Mouse (Mus musculus) MEL (cell line): ENCODE results near the gene Col4a1. TPM values are rescaled to one million over a fixed set of nuclear protein-coding genes. Genes with fewer than 3 reads are reported as not detected.

ENCODE experiments used
- DNase-seq: peaks from one replicate; pipeline ENCODE4 v3.0.0; 2011; ENCODE audit warnings: low read depth, low spot score
- H3K27ac ChIP-seq: 2 replicates; pipeline ENCODE4 v1.5.1; 2012; ENCODE audit warnings: low read depth, mild to moderate bottlenecking, control low read depth, low read length, moderate library complexity; ENCODE audit not compliant: control insufficient read depth
- H3K27me3 ChIP-seq, 2 experiments: fragments of 150-350 bp in 1 of 2; sonication (generic) in 1 of 2; 2 replicates each; pipeline ENCODE4 v1.6.1; 2012; ENCODE audit warnings: low read length in 2 of 2, mild to moderate bottlenecking in 2 of 2, improper control_type of control experiment in 1 of 2, moderate library complexity in 1 of 2; ENCODE audit not compliant: insufficient read depth in 2 of 2, control insufficient read depth in 1 of 2
- H3K36me3 ChIP-seq, 2 experiments: 2 replicates each; pipeline ENCODE4 v1.6.1; 2012 to 2014; ENCODE audit warnings: low read length in 2 of 2, improper control_type of control experiment in 1 of 2, inconsistent platforms in 1 of 2, mild to moderate bottlenecking in 1 of 2; ENCODE audit not compliant: insufficient read depth in 2 of 2, control insufficient read depth in 1 of 2
- H3K4me1 ChIP-seq, 2 experiments: fragments of 150-350 bp in 1 of 2; sonication (generic) in 1 of 2; 2 replicates each; pipeline ENCODE4 v1.6.1; 2012; ENCODE audit warnings: low read length in 2 of 2, improper control_type of control experiment in 1 of 2, mild to moderate bottlenecking in 1 of 2; ENCODE audit not compliant: insufficient read depth in 2 of 2, control insufficient read depth in 1 of 2
- H3K4me3 ChIP-seq, 2 experiments: fragments of 150-350 bp in 1 of 2; sonication (generic) in 1 of 2; 2 replicates each; pipeline ENCODE4 v1.5.1; 2012; ENCODE audit warnings: low read depth in 2 of 2, low read length in 2 of 2, mild to moderate bottlenecking in 2 of 2, moderate library complexity in 2 of 2, control low read depth in 1 of 2, improper control_type of control experiment in 1 of 2; ENCODE audit not compliant: control insufficient read depth in 1 of 2, insufficient read depth in 1 of 2
- H3K79me2 ChIP-seq: 2 replicates; pipeline ENCODE4 v1.6.1; 2012; ENCODE audit warnings: mild to moderate bottlenecking, low read length, moderate library complexity; ENCODE audit not compliant: control insufficient read depth, poor library complexity, insufficient read depth
- H3K9ac ChIP-seq: 2 replicates; pipeline ENCODE4 v1.6.1; 2012; ENCODE audit warnings: low read depth, mild to moderate bottlenecking, control low read depth, low read length, moderate library complexity; ENCODE audit not compliant: control insufficient read depth, poor library complexity, severe bottlenecking
- H3K9me3 ChIP-seq: fragments of 150-350 bp; sonication (generic); replicated peaks from 2 replicates; pipeline ENCODE4 v1.6.1; 2012; ENCODE audit warnings: mild to moderate bottlenecking, low read length, improper control_type of control experiment, moderate library complexity; ENCODE audit not compliant: insufficient read depth
- CHD1 ChIP-seq: IDR thresholded peaks from 2 replicates; pipeline ENCODE4 v1.6.1; 2012; ENCODE audit warnings: low read depth, mild to moderate bottlenecking, inconsistent platforms, low read length, improper control_type of control experiment
- CHD2 ChIP-seq: IDR thresholded peaks from 2 replicates; pipeline ENCODE4 v1.6.1; 2011; ENCODE audit warnings: low read length, improper control_type of control experiment
- ELF1 ChIP-seq: IDR thresholded peaks from 2 replicates; pipeline ENCODE4 v1.6.1; 2014; ENCODE audit warnings: low read depth, mild to moderate bottlenecking, inconsistent platforms, low read length, improper control_type of control experiment, moderate library complexity
- ETS1 ChIP-seq: IDR thresholded peaks from 2 replicates; pipeline ENCODE4 v1.6.1; 2012; ENCODE audit warnings: low read depth, mild to moderate bottlenecking, inconsistent platforms, low read length, improper control_type of control experiment, moderate library complexity
- GABPA ChIP-seq: IDR thresholded peaks from 2 replicates; pipeline ENCODE4 v1.6.1; 2012; ENCODE audit warnings: low read depth, mild to moderate bottlenecking, inconsistent platforms, low read length, improper control_type of control experiment, moderate library complexity
- HCFC1 ChIP-seq: IDR thresholded peaks from 2 replicates; pipeline ENCODE4 v1.6.1; 2012; ENCODE audit warnings: low read depth, mild to moderate bottlenecking, inconsistent platforms, low read length, improper control_type of control experiment, moderate library complexity
- MAFK ChIP-seq: IDR thresholded peaks from 2 replicates; pipeline ENCODE4 v1.6.1; 2011; ENCODE audit warnings: low read depth, mild to moderate bottlenecking, low read length, improper control_type of control experiment, borderline replicate concordance
- MXI1 ChIP-seq: IDR thresholded peaks from 2 replicates; pipeline ENCODE4 v1.6.1; 2011; ENCODE audit warnings: mild to moderate bottlenecking, low read depth, low read length, improper control_type of control experiment
- MYC ChIP-seq: IDR thresholded peaks from 2 replicates; pipeline ENCODE4 v1.6.1; 2011; ENCODE audit warnings: low read depth, mild to moderate bottlenecking, low read length, improper control_type of control experiment, moderate library complexity
- NRF1 ChIP-seq: IDR thresholded peaks from 2 replicates; pipeline ENCODE4 v1.6.1; 2014; ENCODE audit warnings: low read depth, mild to moderate bottlenecking, inconsistent platforms, low read length, improper control_type of control experiment, moderate library complexity; ENCODE audit not compliant: poor library complexity, insufficient read depth, severe bottlenecking
- RAD21 ChIP-seq: IDR thresholded peaks from 2 replicates; pipeline ENCODE4 v1.6.1; 2011; ENCODE audit warnings: mild to moderate bottlenecking, low read depth, low read length, improper control_type of control experiment
- SIN3A ChIP-seq: IDR thresholded peaks from 2 replicates; pipeline ENCODE4 v1.6.1; 2012; ENCODE audit warnings: low read length, improper control_type of control experiment, inconsistent platforms
- TCF12 ChIP-seq: IDR thresholded peaks from 2 replicates; pipeline ENCODE4 v1.6.1; 2014; ENCODE audit warnings: low read depth, mild to moderate bottlenecking, inconsistent platforms, low read length, improper control_type of control experiment, moderate library complexity
- USF1 ChIP-seq: IDR thresholded peaks from 2 replicates; pipeline ENCODE4 v1.6.1; 2014; ENCODE audit warnings: low read depth, mild to moderate bottlenecking, inconsistent platforms, low read length, improper control_type of control experiment, moderate library complexity
- ZMIZ1 ChIP-seq: IDR thresholded peaks from 2 replicates; pipeline ENCODE4 v1.6.1; 2012; ENCODE audit warnings: low read depth, mild to moderate bottlenecking, inconsistent platforms, low read length, improper control_type of control experiment, moderate library complexity
- ZNF384 ChIP-seq: IDR thresholded peaks from 2 replicates; pipeline ENCODE4 v1.6.1; 2012; ENCODE audit warnings: low read depth, mild to moderate bottlenecking, inconsistent platforms, low read length, improper control_type of control experiment
- polyA plus RNA-seq, 2 experiments: library from polyadenylated mRNA; stranded (reverse) in 1 of 2; unstranded in 1 of 2; fragments of >175 nt in 1 of 2; fragments of >200 nt in 1 of 2; gene quantifications; 2 replicates each; pipeline versions ENCODE4 v1.2.1 to v1.2.4; 2012; ENCODE audit warnings: low replicate concordance in 2 of 2, low read depth in 1 of 2; ENCODE audit not compliant: insufficient read length in 2 of 2, insufficient read depth in 1 of 2, missing spikeins in 1 of 2
- total RNA-seq: library from RNA; depleted of rRNA; stranded (reverse); fragments of 300-350 nt; gene quantifications from 2 replicates; pipeline ENCODE4 v1.2.3, GENCODE M21; 2012

Col4a1 gene
- total and polyA plus RNA-seq, 3 experiments = 0.31 TPM; not detected in 2

DNA sequence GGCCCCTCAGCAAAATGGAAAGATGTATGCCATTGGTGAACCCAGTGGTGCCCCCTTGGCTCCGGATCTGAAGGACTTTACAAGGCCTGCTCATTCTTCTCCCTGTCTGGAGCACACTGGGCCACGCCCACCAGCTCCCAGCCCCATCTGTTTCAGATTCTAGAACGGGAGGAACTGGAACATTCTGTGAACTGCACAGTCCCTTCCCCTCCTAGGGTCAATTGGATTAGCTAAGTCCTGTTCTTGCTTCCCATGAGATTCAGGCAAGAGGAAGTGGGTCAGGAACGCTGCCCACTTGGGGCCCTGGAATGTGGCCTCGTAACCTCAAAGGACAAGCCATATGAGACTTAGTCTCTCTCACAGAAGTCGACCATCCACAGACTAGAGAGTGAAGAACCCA, 41.8 kb downstream of the Col4a1 start:
- H3K27me3 ChIP-seq = no peaks in the 10 kb centered on the region
- H3K9me3 ChIP-seq = no peaks in the 10 kb centered on the region
- H3K4me1 ChIP-seq = no peaks in the 10 kb centered on the region
- no peaks in the 10 kb centered on the region for H3K36me3 ChIP-seq
- H3K79me2 ChIP-seq = no peaks in the 10 kb centered on the region
- H3K4me3 ChIP-seq = no peak overlapping the region
- TF ChIP-seq HCFC1 (no peak), TCF12 (no peak), NRF1 (no peak), CHD1 (no peak), RAD21 (no peak), MAFK (no peak), ELF1 (no peak), ZNF384 (no peak)
- H3K9ac ChIP-seq = no peak overlapping the region
- H3K27ac ChIP-seq = no peak overlapping the region
- DNase-seq = no peak

DNA sequence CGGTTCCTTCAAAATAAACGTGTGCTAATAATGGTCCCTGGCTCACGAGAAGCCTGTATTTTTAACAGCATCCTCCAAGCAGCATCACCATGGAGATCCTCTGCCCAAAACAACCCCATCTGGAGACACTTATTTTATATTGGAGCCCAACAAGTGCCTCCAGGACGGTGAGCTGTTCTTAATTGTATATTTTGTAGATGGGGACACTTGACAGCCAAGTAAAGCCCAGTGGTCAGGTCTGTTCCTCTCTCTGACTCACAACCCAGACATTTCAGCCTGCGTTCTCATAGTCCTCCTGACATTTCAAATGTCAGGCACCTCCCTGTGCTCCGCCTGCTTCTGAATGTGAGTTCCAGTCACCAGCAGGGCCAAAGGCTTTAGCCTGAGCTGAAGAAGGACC, 43.9 kb downstream of the Col4a1 start:
- Histone ChIP-seq H3K4me3 (no peak overlapping the region), H3K4me1 (no peaks in the 10 kb centered on the region), H3K36me3 (no peaks in the 10 kb centered on the region), H3K27ac (no peak overlapping the region), H3K9me3 (no peaks in the 10 kb centered on the region), H3K79me2 (no peaks in the 10 kb centered on the region), H3K9ac (no peak overlapping the region), H3K27me3 (no peaks in the 10 kb centered on the region)
- TF ChIP-seq MXI1 = no peak
- no peak for TF ChIP-seq NRF1
- no peak for TF ChIP-seq CHD2
- no peak for TF ChIP-seq ETS1
- no peak for TF ChIP-seq ZNF384
- no peak for DNase-seq

GRCm38 (mm10) chr8:11266471-11266870, 46.2 kb downstream of the Col4a1 start:
- Histone ChIP-seq H3K9ac (no peak overlapping the region), H3K4me1 (no peaks in the 10 kb centered on the region), H3K27me3 (no peaks in the 10 kb centered on the region), H3K36me3 (no peaks in the 10 kb centered on the region), H3K79me2 (no peaks in the 10 kb centered on the region), H3K9me3 (no peaks in the 10 kb centered on the region), H3K27ac (no peak overlapping the region), H3K4me3 (no peak overlapping the region)
- no peak for DNase-seq
- TF ChIP-seq USF1 (no peak), ZNF384 (no peak), HCFC1 (no peak), MYC (no peak), RAD21 (no peak), GABPA (no peak), ZMIZ1 (no peak), SIN3A (no peak)
